Mouse (Mus musculus) ES-E14 (cell line): ENCODE measurements around the gene Mgll.

Source experiments
- CHD2 ChIP-seq: IDR thresholded peaks from 2 replicates; pipeline ENCODE4 v1.6.1; 2014; ENCODE audit warnings: mild to moderate bottlenecking, low read depth, low read length, inconsistent platforms
- HCFC1 ChIP-seq: IDR thresholded peaks from 2 replicates; pipeline ENCODE4 v1.6.1; 2012; ENCODE audit warnings: low read length, inconsistent platforms, borderline replicate concordance; ENCODE audit not compliant: insufficient read depth

DNA sequence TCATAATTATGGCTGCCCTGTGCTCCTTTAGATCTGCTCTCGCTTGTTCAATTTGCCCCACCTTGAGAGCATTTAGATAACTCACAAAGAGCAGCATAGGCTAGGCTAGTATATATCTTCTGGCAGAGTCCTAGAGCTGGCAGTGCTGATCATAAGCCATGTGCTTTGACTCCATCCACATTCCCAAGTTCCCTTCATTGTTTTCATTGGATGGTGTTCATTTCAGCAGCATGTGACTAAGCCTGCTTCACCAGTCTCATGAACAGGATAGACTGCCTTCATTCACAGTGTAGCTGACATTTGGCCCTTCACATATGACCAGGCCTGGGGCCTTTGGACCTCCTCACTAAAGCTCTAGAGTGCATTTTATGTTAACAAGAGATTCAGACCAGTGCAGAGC lies 21.3 kb upstream of the Mgll start:
- TF ChIP-seq CHD2 = no peak
- no peak for TF ChIP-seq HCFC1
